Mouse (Mus musculus) ES-Bruce4 (cell line): Measurements from ENCODE around the gene Gm21119. TPM values are rescaled to one million over a fixed set of nuclear protein-coding genes. Genes with fewer than 3 reads are reported as not detected.
"Not testable (repeated sequence)": the region's sequence is repeated elsewhere in the genome, so short reads cannot be mapped to it uniquely, and the experiment has no call there.

Source experiments
- H3K27ac ChIP-seq: 2 replicates; pipeline ENCODE4 v1.5.1; 2012; ENCODE audit warnings: low read length, inconsistent platforms; ENCODE audit not compliant: insufficient read depth
- H3K27me3 ChIP-seq: 2 replicates; pipeline ENCODE4 v1.6.1; 2012; ENCODE audit warnings: mild to moderate bottlenecking, low read length, inconsistent platforms; ENCODE audit not compliant: control insufficient read depth, poor library complexity, insufficient read depth, severe bottlenecking
- H3K36me3 ChIP-seq: 2 replicates; pipeline ENCODE4 v1.6.1; 2012; ENCODE audit warnings: inconsistent platforms, mild to moderate bottlenecking, low read length, moderate library complexity; ENCODE audit not compliant: control insufficient read depth, poor library complexity, insufficient read depth, severe bottlenecking
- H3K4me1 ChIP-seq: one replicate; pipeline ENCODE4 v1.8.1; 2011; ENCODE audit warnings: low read length; ENCODE audit not compliant: control insufficient read depth, insufficient read depth
- H3K4me3 ChIP-seq: 2 replicates; pipeline ENCODE4 v1.5.1; 2011; ENCODE audit warnings: low read depth, mild to moderate bottlenecking, low read length
- H3K9ac ChIP-seq: 2 replicates; pipeline ENCODE4 v1.6.1; 2012; ENCODE audit warnings: low read depth, mild to moderate bottlenecking, inconsistent platforms; ENCODE audit not compliant: poor library complexity, severe bottlenecking
- H3K9me3 ChIP-seq: replicated peaks from 2 replicates; pipeline ENCODE4 v1.6.1; 2012; ENCODE audit warnings: mild to moderate bottlenecking, low read length, inconsistent platforms; ENCODE audit not compliant: control insufficient read depth, poor library complexity, insufficient read depth, severe bottlenecking
- polyA plus RNA-seq: library from polyadenylated mRNA; stranded (reverse); fragments of >200 nt; gene quantifications from 2 replicates; pipeline ENCODE4 v1.2.4, GENCODE M21; 2011; ENCODE audit warnings: low read depth; ENCODE audit not compliant: missing spikeins, insufficient read depth, insufficient read length

The Gm21119 gene
- 0.75 TPM in 1 of 2 replicates, not detected in the other for polyA plus RNA-seq

DNA sequence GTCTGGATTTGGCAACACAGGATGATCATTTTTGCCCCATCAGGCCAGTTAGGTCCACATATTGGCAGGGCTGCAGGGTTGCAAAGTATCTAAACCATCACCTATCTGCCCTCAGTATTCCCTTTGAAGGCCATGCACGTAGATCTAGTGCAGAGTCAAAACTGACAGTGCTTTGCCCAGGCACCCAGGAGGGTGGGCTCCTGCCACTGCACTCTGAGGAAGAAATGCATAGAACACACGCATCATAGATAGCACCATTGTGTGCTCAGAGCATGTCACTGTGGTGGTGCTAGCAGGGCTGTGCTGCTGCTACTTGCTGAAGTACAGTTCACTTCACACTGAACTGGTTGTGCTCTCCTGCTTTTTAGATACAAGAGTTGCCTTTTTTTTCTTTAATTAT, at the start of gene Gm21119:
TSS of gene Gm21119 (plus strand) at position 301 of the 400 bp plus-strand sequence.
- not testable (repeated sequence) for H3K27ac ChIP-seq, H3K4me3 ChIP-seq, H3K4me1 ChIP-seq, H3K36me3 ChIP-seq, H3K9ac ChIP-seq, H3K9me3 ChIP-seq, H3K27me3 ChIP-seq

DNA sequence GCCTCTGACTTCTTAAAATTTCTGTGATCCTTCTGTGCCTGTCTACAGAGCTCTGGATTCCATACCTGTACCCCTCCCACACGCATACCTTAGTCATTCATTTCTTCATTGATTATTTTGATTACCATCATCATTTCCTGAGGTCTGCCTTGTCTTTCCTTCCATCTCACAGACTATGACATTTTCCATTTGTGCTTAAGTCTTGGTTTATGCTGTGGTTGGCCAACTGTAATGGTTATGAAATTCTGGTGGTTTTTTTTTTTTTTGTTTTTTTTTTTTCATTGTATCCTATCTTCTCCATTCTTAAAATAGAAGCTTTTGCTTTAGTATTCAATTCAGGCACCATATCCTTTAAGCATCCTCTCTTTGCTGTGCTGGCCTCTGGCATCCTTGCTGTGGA, 48.0 kb upstream of the Gm21119 start:
- not testable (repeated sequence) for H3K27me3 ChIP-seq

DNA sequence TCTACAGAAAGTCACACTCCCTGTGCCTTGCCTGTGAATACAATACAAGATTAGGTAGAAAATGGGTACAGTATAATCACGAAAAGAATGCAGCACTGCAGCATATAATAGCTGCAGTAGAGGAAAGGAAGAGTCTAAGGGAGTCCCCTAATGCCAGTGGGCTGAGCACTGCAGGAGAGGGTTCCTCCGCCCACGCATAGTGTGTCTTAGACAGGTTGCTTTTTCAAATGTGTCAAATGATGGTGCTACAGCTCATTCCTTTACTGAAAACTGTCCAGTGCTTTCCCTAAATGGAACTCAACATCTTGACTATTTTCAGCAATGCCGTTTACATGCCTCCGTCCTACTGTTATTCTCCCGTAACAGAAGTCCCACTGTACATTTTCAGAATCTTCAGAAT, 33.6 kb upstream of the Gm21119 start:
- H3K9me3 ChIP-seq, H3K9ac ChIP-seq, H3K4me3 ChIP-seq, H3K4me1 ChIP-seq, H3K27me3 ChIP-seq, H3K36me3 ChIP-seq: not testable (repeated sequence)
- H3K27ac ChIP-seq = peak overlapping the region; percentile 58; the same call in 1 of the 2 replicates

More for the DNA sequence above, 48.0 kb upstream of the Gm21119 start:
- H3K9me3 ChIP-seq, H3K36me3 ChIP-seq, H3K4me3 ChIP-seq, H3K4me1 ChIP-seq, H3K9ac ChIP-seq, H3K27ac ChIP-seq: not testable (repeated sequence)

DNA sequence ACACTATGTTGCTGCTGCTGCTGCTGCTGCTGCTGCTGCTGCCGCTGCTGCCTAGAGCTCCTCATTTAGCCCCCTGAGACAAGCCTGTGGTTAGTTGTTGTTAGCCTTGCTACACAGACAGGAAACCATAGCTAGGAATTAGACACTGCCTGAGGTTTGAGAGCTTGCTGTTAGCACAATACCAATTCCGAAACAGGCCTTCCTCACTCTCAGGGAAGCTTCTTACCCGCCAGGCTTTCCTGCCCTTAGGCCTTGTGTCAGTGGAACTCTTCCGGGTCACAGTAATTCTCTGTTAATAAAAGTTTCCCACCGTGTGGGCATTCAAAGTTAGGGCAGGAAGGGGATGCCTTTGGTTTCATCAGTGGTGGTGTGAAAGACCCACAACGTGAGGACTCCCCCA, 31.9 kb upstream of the Gm21119 start:
- H3K27ac ChIP-seq = peak overlapping the region; percentile 89
- H3K9me3 ChIP-seq, H3K4me1 ChIP-seq, H3K27me3 ChIP-seq, H3K36me3 ChIP-seq, H3K4me3 ChIP-seq, H3K9ac ChIP-seq: not testable (repeated sequence)

DNA sequence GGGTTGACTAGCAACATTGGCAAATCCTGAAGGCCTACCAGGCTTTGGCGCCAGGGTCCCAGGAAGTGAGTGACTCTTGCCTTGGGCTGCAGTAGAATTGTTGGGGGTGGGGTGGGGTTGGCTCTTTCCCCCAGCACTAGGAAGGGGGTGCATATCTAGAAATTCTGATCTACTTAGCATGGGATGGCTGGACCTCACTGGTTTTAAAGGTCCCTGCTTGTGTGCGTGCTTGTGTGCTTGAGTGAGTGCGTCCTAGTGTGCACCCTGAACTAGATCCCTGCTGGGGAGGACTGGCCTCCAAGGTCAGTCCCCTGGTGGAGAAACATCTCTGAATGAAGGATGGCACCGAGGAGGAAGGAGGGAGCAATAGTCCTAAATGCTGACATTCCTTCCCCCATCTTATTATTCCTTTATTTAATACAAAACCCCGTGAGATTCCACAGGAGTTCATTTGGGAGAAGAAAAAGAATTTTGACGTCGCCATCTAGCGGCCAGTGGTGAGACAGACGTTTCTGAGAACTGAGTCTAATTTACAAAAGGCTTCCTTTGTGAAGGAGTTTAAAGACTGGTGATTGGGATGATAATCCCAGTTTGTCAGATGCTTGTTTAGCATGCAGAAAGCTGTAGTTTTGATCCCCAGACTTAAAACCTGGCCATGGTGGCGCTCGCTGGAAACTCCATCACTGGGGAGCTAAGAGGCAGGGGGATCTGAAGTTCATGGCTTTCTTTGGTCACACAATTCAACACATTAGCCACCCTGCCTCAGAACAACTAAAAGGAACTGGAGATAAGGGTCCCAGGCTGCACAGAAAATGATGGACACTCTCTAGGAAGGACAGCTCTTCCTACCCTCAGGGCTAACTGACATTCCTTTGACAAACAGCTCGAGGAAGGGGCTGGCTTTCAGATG, 26.2 kb upstream of the Gm21119 start:
- H3K9me3 ChIP-seq, H3K4me3 ChIP-seq, H3K27me3 ChIP-seq, H3K36me3 ChIP-seq, H3K4me1 ChIP-seq, H3K9ac ChIP-seq: not testable (repeated sequence)
- H3K27ac ChIP-seq = 0 out of 2 replicates have a peak overlapping the region, but pooled peaks have one; percentile 20

DNA sequence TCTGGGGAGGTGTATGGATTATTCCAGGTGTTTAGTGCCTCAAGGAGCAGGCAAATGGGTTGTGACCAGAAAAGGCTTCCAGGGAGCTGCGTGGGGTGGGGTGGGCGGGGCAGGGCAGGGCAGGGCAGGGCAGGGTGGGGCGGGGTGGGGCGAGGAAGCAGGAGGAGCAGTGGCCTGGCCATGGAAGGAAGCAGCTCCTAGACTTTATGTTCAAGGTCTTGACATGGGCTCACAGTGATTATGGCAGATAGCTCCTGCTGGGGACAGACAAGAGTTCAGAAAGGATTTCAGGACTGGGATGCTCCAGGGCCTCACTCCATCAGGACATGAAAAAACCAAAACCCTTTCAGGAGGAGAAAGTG, 25.6 kb upstream of the Gm21119 start:
- not testable (repeated sequence) for H3K27me3 ChIP-seq, H3K4me3 ChIP-seq, H3K9me3 ChIP-seq, H3K4me1 ChIP-seq, H3K9ac ChIP-seq, H3K36me3 ChIP-seq
- H3K27ac ChIP-seq = 0 out of 2 replicates have a peak overlapping the region, but pooled peaks have one; percentile 51

DNA sequence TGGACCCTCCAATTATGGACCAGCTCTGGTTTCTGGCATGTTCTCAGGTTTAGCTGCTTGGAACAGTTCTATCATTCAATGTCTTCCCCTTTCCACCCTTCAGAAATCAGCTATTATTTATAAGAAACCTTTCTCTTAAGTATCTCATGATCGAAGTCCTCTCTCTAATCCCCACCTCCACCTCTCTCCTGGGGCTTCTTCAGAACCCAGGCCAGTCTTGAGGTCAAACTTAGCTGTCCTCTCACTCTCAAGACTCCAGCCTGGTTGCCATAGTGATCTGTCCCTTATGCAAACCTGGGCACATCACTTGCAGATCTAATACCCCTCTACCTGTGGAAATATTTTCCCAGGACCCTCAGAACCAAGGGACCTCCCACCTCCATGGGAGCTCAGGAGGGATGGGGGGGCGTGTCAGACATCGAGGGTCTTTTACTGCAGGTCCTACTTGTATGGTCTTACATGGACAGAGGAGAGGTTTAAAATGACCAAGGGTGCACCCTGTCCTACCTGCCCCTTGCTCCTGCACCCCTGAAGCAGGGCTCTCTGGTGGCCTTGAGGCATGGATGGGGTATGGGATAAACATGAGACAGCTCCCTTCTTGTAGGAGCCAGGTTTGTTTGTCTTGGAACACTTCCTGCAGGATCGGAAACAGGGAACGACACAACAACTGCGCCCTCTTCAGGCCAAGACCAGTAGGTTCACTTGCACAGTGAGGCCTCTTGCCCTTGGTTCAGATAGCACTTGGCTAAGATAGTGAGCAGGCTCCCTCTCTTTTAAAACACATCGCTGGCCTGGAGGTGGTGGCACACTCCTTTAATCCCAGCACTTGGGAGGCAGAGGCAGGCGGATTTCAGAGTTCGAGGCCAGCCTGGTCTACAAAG, 24.4 kb upstream of the Gm21119 start:
- H3K9me3 ChIP-seq, H3K27ac ChIP-seq, H3K4me1 ChIP-seq, H3K4me3 ChIP-seq, H3K27me3 ChIP-seq, H3K36me3 ChIP-seq, H3K9ac ChIP-seq: not testable (repeated sequence)

DNA sequence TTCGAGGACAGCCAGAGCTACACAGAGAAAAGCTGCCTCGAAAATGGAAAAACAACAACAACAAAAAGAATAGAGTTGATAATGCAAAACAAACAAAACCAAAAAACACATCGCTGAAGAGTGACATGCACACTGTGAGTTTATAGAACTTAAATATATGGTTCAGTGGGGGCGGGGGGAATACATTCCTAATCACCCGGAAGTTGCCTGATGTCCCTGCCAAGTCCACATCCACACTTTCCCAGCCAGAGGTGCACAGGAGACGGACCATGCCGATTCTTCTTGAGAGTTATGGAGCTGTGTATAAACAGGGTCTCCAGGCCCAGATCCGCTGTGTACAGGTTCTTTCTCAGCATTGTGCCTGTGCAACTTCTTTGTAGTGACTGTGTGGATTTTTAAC, 23.7 kb upstream of the Gm21119 start:
- H3K27ac ChIP-seq, H3K27me3 ChIP-seq, H3K36me3 ChIP-seq, H3K9ac ChIP-seq, H3K4me3 ChIP-seq, H3K4me1 ChIP-seq, H3K9me3 ChIP-seq: not testable (repeated sequence)

DNA sequence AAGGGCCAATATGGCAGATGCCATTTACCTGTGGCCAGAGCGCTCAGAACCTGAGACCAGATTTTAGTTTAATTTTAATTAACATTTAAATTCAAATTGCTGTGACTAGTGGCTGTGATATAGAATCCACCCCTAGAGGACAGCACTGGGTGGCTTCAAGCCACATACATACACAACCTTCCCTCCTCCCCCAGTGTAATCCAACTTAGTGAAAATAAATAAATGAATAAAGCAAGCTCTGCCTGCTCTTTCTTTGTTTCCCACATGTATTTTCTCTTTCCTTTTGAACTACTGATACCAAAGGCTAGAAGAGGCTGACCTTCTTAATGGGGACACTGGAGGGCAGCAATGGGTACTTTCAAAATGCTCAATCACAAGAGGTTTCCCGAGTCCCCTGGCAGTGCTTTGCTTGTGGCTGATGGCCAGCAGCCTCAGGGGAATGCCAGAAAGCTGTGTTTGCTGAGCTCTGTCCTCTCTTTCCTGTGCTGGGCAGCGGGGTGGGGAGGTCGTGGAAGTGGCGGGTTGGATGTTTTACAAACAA, 21.9 kb upstream of the Gm21119 start:
- not testable (repeated sequence) for H3K9ac ChIP-seq, H3K4me3 ChIP-seq, H3K4me1 ChIP-seq, H3K27me3 ChIP-seq, H3K27ac ChIP-seq, H3K9me3 ChIP-seq, H3K36me3 ChIP-seq
